Mouse (Mus musculus) bone marrow macrophage, adult 2 months (primary cell): ENCODE results near the gene Kcnk13.

Source experiments
- CTCF ChIP-seq: IDR thresholded peaks from 2 replicates; pipeline ENCODE4 v1.5.1; 2012; ENCODE audit warnings: low read depth, mild to moderate bottlenecking, low read length, moderate library complexity
- POLR2A ChIP-seq: IDR thresholded peaks from 2 replicates; pipeline ENCODE4 v1.6.1; 2012; ENCODE audit warnings: mild to moderate bottlenecking, low read depth, low read length, borderline replicate concordance

- TF ChIP-seq POLR2A (no peak), CTCF (no peak)
Measured at GRCm38 (mm10) chr12:99956411-99956810, 7.9 kb upstream of the Kcnk13 start.
